Mouse (Mus musculus) bone marrow, adult 2 months (tissue): ENCODE measurements around the gene Khnyn. TPM values are rescaled to one million over a fixed set of nuclear protein-coding genes. Genes with fewer than 3 reads are reported as not detected.

ENCODE experiments used
- H3K27ac ChIP-seq: fragments of 200-500 bp; 2 replicates; pipeline ENCODE4 v1.5.1; 2012; ENCODE audit warnings: low read depth, mild to moderate bottlenecking, control low read depth, inconsistent platforms, low read length; ENCODE audit not compliant: control insufficient read depth, poor library complexity, insufficient read depth
- H3K4me1 ChIP-seq: fragments of 200-500 bp; 2 replicates; pipeline ENCODE4 v1.6.1; 2011; ENCODE audit warnings: low read length; ENCODE audit not compliant: control insufficient read depth, insufficient read depth
- H3K4me3 ChIP-seq: fragments of 200-500 bp; replicated peaks from 2 replicates; pipeline ENCODE3; 2011; ENCODE audit warnings: mild to moderate bottlenecking, low read depth, low read length, control low read depth; ENCODE audit not compliant: control insufficient read depth
- CTCF ChIP-seq: fragments of 200-500 bp; IDR thresholded peaks from 2 replicates; pipeline ENCODE4 v1.5.1; 2011; ENCODE audit warnings: low read length, control low read depth; ENCODE audit not compliant: control insufficient read depth, insufficient read depth
- POLR2A ChIP-seq: fragments of 200-500 bp; IDR thresholded peaks from 2 replicates; pipeline ENCODE4 v1.6.1; 2011; ENCODE audit warnings: low read depth, mild to moderate bottlenecking, control low read depth, low read length, borderline replicate concordance; ENCODE audit not compliant: control insufficient read depth
- WGBS: fragments of 180-500 bp; shearing (Covaris S2); methylation state at CpG from one replicate; pipeline ENCODE4 v1.1.7; 2018; 5-methylcytosine and 5-hydroxymethylcytosine counted together
- polyA plus RNA-seq: library from polyadenylated mRNA; stranded (reverse); fragments of >200 nt; gene quantifications from 2 replicates; pipeline ENCODE4 v1.2.4, GENCODE M21; 2011; ENCODE audit warnings: low replicate concordance; ENCODE audit not compliant: missing spikeins, insufficient read depth, insufficient read length

Gene Khnyn
- polyA plus RNA-seq, result 12.6 and 28.3 TPM in 2 replicates

DNA sequence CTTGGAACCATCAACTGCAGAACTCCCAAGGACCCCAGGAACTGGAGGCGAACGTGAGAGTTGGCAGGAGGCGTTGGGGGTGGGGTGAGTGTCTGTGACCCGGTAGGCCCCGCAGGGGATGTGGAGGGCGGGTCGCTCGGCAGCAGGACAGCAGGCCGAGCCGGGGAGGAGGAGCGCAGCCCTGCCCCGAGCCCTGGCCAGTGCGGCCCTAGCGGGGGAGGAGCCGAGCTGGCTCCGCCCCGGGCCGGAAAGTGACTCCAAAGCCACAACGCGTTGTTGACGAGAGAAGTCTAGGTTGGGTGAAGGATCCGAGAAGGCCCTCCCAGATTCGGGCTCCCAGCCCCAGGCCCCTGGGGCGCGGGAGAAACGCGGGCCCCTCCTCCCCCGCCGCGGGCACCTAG is at the start of gene Khnyn:
Khnyn (plus strand) TSS at position 235 of the 401 bp plus-strand sequence.
- Histone ChIP-seq H3K4me3 (peak within 1 kb of the TSS; percentile 81), H3K4me1 (peaks cover 3% of the 10 kb centered on the region), H3K27ac (peak within 1 kb of the TSS; percentile 98)
- WGBS, result under 1% methylated on average over 30 of the region's 30 CpGs
- TF ChIP-seq POLR2A (peak; percentile 77; the same call in 1 of the 2 replicates), CTCF (no peak)

DNA sequence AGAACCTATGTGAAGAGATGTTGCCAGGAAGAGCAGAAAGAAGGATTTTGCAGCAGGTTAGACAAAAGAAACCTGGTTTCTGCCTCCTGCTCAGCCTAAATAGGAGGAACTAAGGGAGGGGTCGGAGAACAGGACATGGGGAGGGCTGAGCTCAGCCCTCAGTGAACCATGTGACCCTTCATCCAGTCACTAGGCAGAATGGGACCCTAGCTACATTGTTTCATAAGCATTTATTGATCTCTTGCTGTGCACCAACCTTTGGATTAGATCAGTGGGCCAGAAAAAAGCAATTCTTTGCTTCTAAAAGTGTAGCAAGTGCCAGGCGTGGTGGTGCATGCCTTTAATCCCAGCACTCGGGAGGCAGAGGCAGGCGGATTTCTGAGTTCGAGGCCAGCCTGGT is 46.4 kb upstream of the Khnyn start:
- Histone ChIP-seq H3K27ac (no peak overlapping the region), H3K4me3 (no peak overlapping the region), H3K4me1 (no peaks in the 10 kb centered on the region)
- WGBS, result 74% methylated on average over 5 of the region's 5 CpGs
- TF ChIP-seq POLR2A, result no peak
- TF ChIP-seq CTCF, result no peak

DNA sequence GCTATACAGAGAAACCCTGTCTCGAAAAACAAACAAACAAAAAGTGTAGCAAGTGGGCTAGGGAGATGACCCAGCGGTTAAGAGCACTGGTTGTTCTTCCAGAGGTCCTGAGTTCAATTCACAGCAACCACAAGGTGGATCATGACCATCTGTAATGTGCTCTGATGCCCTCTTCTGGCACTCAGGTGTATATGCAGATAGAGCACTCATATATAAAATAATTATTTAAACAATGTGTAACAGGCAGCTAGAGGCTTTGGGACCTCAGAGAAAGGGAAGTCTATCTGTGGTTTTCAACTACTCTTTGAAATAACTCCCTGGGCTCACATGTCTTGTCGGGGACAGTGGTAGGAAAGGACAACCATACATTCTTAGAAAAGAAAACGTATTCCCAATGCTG is 46.0 kb upstream of the Khnyn start:
- Histone ChIP-seq H3K27ac (no peak overlapping the region), H3K4me3 (no peak overlapping the region), H3K4me1 (no peaks in the 10 kb centered on the region)
- WGBS, result 46% methylated on average over 4 of the region's 4 CpGs
- TF ChIP-seq CTCF (no peak), POLR2A (no peak)

DNA sequence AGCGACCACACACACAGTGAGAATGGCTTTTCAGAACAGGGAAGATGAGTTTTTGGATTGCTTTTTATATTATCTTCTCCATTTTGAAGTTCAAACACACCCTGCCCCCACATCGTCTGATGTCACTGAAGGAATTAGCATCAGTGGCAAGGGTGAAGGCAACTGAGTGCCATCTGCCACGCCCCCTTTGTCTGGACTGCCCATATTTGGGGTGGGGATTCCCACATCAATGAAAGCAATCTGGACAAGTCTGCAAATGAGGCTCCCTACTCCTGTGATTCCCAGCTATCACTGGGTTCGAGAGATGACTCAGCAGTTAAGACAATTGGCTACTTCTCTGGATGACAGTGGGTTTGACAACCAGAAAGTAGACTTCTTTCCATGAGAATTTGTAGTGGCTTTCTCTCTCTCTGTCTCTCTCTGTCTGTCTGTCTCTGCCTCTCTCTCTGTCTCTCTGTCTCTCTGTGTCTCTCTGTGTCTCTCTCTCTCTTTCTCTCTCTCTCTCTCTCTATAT is 43.8 kb upstream of the Khnyn start:
- TF ChIP-seq CTCF (no peak), POLR2A (no peak)
- WGBS, result 68% methylated on average over 4 of the region's 4 CpGs
- no peaks in the 10 kb centered on the region for H3K4me1 ChIP-seq
- H3K4me3 ChIP-seq, result no peak overlapping the region
- no peak overlapping the region for H3K27ac ChIP-seq

DNA sequence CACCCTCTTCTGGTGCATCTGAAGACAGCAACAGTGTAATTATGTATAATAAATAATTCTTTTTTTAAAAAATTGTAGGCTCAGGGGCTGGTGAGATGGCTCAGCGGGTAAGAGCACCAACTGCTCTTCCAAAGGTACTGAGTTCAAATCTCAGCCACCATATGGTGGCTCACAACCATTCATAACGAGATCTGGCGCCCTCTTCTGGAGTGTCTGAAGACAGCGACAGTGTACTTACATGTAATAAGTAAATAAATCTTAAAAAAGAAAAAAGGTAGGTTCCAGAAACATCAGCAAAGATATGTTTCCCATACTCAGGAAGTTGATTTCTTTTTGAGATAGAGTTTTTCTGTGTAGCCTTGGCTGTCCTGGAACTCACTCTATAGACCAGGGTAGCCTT is 42.0 kb upstream of the Khnyn start:
- H3K4me3 ChIP-seq, result no peak overlapping the region
- no peak overlapping the region for H3K27ac ChIP-seq
- WGBS, result 62% methylated on average over 4 of the region's 4 CpGs
- H3K4me1 ChIP-seq, result no peaks in the 10 kb centered on the region
- no peak for TF ChIP-seq POLR2A
- no peak for TF ChIP-seq CTCF

DNA sequence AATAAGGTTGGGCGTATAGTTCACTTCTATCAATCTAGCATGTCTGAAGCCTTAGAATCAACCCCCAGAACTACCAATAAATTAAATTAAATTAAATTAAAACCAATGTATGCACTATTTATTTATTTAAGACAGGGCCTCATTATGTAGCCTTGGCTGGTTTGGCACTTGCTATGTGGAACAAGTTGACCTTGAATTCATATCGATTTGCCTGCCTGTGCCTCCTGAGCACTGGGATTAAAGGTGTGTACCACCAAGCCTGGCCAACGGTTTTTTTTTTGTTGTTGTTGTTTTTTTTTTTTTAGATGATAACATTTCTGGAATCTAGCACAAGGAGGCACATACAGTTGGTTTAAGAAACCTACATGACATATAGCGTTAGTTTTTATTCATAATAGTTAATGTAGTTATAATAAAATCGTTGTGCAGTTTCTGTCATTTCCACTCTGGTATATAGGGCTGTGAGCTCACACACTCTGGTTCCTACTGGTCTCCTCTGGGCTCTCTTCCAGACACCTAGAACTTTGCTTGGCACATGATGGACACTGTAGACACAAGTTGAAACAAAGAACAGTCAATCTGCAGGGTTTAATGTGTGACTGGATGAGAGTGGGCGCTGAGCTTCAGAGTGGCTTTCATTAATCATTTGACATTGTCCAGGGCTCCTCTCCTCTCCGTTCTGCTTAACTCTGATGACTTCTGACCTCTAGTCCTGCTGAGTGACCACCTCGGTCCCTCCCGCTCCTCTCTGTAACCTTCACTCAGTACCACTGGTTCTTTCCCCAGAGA is 39.0 kb upstream of the Khnyn start:
- Histone ChIP-seq H3K4me1 (no peaks in the 10 kb centered on the region), H3K4me3 (no peak overlapping the region), H3K27ac (no peak overlapping the region)
- TF ChIP-seq CTCF (no peak), POLR2A (no peak)
- WGBS, result 78% methylated on average over 9 of the region's 9 CpGs

DNA sequence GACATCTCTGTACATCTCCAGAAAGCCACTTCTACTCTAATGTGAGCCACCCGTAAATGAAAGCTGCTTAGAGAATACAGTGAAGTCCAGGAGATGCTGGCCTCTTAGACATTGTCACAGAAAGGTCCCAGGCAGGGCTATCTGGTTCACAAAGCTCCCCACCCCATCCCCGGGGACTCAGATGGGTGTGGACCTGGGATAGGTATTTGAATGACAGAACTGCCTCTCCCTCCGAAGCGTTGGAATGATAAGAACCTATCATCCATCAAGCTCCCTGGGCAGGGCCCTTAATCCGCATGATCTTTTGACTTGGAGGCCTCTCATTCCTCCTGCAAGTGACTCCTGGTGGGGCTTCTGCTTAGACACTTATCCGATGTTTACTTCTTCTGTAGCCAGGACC is 33.9 kb upstream of the Khnyn start:
- Histone ChIP-seq H3K4me3 (no peak overlapping the region), H3K4me1 (peaks cover 1% of the 10 kb centered on the region; the same call in 1 of the 2 replicates), H3K27ac (no peak overlapping the region)
- no peak for TF ChIP-seq POLR2A
- TF ChIP-seq CTCF, result no peak
- WGBS, result 83% methylated on average over 6 of the region's 6 CpGs

DNA sequence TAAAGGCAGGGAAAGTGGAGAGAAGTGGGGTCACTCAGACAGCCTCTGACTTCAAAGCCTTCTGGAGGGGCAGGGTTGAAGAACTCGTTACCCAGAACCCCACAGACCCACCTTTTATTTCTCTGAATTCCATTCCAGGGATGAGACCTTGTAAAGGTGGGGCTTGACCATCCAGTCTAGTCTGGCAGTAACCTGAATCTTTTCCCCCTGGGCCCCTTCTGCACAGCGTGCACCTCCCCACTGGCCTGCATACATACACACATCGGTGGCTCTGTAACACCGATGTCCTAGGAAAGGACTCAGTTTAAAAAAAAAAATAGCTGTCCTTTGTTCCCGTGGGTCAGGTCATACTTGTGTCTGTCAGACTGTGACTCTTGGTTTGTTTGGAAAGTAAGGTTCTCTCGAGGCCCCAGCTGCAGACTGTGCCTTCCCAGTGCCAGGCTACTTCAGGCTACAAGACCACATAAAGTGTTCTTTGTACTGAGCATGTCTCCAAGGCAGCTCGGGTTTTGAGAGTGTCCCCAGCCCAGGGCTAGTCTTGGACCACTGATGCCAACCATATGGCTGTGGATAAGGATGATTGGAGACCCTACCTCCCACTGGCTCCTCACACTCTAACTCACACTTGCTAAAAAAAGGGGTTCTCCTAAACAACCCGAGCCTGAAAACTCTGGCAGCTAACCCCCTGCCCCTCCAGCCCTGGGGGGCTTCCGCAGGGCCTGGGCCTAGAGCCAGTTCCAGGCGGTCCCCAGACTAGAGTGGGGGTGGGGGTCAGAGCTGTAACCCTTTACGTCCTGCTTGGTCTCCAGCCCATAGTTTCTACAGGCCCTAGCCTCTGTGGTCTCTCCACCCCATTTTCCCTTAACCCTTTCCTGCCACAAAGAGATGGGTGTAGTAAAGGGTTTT is 31.8 kb upstream of the Khnyn start:
- no peak overlapping the region for H3K4me3 ChIP-seq

More for the DNA sequence above, 31.8 kb upstream of the Khnyn start:
- 32% methylated on average over 11 of the region's 11 CpGs for WGBS
- Histone ChIP-seq H3K4me1 (peaks cover 1% of the 10 kb centered on the region; the same call in 1 of the 2 replicates), H3K27ac (no peak overlapping the region)
- TF ChIP-seq CTCF (no peak), POLR2A (no peak)
